Mouse (Mus musculus) thymus, postnatal 10 days (tissue): ENCODE data around the gene Cela3b.

ENCODE experiments used
- DNase-seq, 2 experiments: peaks; one replicate each; pipeline ENCODE4 v3.0.0; 2021; ENCODE audit warnings: low spot score in 2 of 2

Cela3b gene

DNA sequence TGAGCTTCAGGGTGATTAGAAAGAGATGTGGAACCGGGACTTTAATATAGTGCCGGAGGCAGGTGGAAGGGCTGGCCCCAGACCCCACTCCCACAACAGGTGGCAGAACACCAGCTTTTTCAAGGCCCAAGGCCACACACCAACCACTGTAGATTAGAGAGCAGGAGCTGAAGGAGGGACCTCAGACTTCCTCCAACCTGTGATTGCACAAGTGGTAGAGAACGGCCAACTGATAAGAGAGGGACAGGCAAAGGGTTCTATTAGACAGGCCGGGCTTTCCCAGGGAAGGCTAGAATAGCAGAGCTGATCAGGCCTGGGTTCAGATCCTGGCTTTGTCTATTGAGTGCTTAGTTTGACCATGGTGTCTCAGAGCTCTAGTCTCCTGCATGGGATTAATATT is at the start of gene Cela3b:
Gene Cela3b (minus strand): TSS at position 39 of the 400 bp plus-strand sequence.
- no peak for DNase-seq

DNA sequence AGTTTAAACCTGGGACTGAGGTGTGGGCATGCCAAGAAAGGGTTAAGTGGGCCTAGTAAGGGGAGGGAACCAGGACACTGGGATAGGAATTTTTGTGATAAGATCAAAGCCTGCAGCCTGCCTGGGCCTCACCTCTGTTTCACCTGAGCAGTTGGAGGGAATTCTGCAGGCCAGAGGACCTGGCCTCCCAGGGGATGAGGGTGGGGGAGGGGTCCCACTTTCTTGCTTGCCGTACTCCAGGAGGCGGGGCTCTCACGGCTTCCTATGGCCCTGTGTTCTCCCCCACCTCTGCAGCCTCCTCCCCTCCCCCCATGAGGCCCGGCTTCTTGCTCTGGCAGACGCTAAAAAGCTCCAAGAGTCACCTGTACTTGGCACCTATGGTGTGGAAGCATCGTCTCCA is 49.4 kb upstream of the Cela3b start:
- DNase-seq = no peak

DNA sequence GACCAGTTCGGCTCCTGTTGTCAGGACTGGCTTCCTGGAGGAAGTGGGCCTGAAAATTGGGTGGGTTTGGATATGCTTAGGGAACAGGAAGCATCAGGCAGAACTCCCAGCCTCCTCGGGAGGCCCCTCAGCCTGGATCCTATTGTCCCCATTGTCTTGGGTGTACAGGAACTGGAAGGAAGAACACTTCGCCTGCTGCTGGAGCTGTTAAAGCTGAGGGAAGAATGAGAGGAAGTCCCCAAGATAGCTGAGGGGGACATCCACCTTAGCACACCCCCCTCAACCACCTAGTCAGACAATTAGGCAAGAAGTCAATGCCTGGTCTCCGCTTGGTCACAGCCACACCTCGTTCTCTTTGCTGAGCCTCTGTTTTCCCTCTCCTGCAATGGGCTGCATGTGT is 48.0 kb upstream of the Cela3b start:
- DNase-seq = no peak

DNA sequence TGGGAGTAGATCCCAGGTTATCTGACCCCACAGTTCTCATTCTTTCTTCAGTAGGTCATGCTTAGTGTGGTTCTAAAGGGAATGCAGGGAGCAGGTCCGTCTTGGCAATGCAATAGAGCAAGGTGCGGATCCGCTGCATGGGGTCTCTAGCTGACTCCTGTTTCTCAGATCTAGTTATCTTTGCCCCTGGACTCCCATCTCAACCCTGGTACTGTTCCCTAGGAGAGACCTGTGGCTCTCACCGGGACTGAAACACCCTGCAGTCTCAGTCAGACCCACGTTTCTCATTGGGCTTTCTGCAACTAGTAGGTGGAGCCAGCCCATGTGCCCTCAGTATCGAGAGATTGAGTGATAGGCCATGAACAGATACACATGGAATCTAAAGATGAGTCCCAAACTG is 47.3 kb upstream of the Cela3b start:
- no peak for DNase-seq

DNA sequence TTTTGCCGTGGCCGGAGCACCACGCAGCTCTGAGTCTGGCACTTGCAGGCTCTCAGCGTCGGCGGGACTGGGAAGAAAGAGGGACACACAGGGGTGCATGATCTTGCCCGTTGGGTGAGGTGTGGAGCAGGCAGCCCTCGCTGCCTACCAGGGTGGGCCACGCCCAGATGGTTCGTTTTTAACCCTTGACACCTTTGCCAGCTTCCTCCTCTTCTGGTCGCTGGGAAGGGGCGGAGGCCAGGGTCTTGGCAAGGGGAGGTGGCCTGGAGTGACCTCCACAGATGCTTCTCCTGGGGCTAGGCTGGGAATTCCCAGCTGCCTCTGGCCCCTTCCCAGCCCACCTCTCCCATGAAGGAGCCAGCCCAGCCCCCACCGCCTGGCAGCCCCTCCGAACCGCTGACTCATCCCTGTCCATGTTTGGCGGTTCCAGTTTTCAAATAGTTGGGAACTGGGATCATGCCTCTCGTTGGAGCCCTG is 46.5 kb upstream of the Cela3b start:
- DNase-seq = no peak

DNA sequence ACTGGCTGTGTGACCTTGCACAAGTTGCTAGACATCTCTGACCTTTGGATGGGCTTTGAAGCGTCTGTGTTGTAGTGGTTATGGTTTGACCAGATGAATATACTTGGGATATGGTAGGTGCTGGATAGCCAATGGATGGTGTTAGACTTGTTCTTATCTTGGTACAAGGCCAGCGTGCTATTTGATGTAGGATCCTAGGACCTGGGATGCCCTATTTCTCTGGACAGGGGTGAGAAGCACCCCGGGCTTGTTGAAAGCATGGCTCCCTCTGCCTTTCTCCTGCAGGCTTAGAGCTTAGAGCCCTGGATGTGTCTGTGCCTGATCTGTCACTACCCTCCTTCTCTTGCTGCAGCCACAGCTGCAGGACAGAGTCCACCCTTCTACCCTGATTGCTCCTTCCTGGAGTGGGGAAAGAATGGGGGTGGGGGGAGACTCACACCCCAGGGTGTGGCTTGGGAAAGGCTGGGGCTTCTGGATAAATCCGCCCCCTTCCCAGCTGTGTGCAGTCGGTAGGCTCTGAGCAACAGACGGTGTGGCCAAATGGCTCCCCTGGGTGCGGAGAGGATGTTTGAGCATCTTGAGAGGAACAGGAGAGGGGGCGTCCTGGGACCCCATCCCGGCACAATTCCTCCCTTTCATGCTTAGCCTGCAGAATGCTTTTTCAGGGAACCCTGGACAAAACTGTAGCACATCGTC is 45.9 kb upstream of the Cela3b start:
- no peak for DNase-seq

DNA sequence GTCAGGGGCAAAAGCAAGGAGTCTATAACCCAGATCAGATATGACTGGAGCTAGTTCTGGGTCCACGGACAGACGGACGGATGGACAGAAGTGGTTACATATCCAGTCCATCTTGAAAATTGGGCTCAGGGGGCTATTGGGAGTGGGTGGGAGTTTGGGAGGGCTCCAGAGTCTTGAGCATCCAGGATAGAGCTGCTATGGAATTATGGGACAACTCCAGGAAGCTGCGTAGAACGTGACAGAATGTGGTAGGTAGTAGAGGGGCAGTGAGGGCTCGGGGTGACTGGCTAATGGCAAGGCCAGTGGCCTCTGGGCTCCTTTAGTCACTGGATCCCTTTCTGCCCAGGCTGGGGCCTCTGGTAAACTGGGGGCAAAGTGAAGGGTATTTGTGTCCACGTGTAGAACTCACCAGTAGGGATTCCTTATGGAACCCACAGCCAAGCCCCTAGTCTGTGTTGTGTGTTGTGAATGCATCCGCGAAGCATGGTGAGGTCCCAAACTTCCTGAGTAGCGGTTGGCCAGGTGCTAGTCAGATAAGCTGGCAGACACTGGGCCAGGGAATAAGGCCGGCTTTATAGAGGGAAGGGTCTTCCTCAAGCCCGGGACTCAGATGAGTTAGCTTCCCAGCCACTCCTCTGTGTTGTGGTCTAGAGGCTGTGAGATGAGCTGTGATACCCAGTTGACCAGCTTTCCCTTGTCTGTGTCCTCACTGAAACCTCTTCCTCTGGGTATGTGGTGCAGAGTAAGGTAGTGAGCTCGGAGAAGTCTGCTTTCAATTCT is 45.1 kb upstream of the Cela3b start:
- no peak for DNase-seq

DNA sequence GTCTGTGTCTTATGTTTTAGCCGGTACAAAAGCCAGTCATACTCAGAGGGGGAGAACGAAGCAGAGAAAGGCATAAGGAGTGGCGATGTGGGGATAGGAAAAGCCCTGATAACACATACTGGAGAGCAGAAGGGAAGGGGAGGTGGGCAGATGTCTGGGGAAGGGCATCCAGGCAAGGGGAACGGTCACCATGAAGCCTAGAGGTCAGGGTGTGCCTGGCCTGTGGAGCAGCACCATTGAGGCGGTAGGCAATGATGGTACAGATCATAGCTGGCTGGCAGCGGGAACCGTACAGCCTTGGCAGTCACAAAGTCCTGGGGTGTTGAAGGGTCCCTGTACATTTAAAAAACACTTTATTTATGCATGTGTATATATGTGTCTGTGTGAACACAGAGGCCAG is 44.4 kb upstream of the Cela3b start:
- no peak for DNase-seq

DNA sequence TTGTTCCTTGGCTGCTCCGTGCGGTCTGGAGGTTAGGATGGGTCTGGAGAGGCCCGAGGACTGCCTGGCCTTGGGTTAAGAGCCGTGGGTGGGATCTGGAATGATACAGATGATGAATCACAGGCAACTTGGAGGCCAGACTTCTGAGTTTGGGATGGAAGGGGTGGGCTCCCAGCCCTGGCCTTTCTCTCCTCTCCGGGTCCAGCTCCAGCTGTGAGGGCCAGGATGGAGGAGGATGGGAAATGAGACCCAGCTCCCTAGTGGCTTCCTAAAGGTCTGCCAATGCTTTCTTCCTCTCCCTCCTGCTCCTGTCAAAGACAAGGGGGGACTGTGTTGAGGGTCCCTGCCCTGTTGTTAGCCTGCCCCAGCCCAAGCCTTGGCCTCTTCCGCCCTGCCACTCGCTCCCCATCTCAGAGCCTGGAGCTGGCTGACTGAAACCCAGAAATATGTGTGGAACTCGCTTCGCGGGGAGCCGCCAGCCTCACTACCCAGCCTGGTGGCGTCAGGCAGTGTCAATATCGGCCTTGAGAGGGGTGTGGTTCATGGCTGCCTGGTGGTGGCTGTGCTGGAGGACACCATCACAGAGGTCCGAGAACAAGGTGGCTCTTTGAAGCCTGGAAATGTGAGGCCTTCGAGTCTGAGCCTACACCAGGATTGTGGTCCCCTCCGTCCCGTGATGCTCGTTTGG is 43.5 kb upstream of the Cela3b start:
- DNase-seq = no peak

DNA sequence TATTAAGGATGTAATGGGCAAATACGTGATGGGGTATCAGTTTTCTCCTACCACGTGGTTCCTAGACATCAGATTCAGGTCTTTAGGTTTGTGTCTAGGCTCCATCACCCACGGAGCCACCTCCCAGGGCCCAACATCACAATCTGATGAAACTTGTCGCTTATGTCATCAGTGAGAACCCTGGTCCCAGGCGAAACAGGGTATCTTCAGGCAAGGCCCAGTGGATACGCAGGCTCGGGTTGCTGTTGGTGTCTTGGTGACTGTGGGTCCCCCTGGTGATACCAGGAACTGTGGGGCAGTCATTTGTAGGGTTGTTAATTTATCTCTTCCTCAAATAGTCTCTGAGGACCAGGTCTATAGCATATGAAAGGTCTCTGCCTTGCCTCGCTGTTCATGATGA is 42.9 kb upstream of the Cela3b start:
- no peak for DNase-seq

DNA sequence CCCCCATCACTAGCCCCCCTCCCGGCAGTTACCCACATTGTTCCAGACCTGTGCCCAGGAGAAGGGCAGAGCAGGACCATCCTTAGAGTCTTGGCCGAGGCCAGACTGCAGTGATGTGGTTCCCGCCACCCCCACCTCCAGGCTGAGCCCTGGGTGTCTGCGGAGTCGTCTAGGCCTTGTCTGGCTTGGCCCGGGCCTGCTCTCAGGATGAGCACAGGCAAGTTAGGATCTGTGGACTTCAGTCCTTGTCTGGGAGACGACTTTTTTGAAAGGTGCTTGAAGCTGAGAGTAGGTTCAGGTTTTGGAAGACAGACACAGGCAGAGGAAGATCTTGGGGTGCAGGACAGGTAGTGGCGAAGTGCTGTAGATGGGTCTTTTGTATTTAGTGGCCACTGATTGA is 41.0 kb upstream of the Cela3b start:
- DNase-seq = no peak

DNA sequence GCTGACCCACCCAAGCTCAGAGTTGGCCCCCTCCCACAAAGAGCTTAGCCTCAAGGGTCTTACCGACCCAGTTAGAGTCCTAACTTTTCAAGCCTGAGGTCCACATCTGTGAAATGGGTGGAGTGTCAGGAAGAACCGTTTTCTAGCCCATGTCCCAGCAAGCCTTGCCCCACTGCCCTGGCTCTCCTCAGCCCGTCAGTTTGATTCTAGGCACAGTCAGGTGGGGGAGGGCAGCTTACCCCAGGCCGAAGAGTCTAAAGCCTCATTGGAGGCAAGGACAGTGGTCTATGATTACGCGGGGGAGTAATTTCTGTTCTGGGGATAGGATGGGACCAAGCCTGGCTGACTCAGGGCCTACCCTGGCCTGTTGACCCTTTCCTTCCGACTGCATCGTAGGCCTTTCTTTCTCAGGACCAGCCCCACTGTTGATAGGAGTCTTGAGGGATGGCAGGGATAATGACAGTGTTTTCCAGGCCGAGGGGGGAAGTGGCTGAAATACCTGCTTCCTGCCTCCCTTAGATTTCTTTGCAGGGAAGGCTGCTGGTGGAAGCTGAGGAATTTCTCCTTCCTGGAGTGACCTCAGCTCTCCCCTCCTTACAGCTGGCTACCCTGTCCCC is 40.5 kb upstream of the Cela3b start:
- no peak for DNase-seq

DNA sequence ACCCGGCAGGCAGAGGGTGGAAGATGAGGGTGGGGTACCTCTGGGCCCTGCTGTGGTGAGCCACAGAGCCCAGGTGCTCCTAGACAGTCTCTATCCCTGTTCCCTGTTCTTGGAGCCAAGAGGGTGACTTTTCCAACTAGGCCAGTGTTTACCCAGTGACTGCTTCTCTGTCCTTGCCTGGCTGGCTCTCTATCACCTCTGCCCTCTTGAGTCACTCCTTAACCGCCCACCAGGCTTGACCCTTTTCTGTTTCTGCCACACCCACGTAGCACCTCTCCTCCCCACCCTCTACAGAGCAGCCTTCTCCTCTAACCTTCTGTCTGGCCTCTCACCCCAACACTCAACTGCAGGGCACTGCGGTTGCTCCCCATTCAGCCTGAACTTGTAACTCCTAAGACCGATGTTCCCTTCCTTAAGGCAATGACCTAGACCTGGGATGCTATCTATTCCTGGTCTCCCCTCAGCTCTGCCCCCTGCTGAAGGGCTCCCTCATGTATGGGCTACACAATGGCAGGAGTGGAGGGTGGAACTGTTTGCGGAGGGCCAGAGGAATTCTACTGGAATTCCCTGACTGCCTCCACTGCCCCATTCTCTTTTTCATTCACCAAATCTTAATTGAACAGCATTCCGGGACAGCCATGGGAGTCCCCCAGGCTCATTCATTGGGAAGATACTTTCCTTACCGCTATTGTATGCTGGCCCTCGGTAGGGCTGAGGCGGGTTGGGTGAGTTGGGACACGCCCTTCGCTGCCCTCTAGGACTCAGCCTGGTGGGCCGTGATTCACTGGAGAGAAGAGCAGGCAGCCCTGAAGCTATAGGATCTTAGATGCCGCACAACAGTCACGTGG is 39.7 kb upstream of the Cela3b start:
- no peak for DNase-seq

DNA sequence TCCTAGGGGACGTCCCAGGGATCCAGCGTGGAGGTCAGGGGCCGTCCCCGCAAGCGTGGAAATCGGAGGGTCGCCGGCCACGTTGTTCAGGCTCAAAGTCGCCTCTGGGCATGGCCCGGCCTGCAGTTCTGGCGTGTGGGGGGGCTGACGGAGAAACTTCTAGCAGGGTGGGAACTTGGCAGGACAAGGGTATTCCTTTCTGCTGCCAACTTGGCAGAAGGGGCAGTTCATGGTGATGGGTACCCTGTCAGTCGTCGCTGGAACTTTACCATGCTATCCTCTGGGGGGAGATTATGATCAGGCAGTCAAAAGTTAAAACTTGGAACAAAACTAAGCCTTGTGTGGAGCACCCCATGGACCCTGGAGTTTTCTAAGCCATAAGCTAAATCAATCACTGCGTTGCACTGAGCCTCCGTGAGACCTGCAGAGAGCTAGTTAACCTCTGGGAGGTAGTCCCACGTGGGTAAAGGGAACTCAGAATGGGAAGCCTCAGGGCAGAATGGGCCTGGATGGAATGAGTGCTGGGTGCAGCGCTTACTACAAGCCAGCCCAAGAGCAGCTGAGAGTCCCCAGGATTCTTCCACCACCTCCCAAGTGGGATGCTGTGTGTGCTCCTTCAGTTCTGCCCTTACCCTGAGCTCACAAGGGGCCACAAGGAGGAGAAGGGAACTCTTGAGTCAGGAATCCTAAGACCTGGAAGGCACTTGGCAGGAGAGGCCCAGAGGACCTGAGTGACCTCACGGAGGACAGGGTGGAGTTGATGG is 38.9 kb upstream of the Cela3b start:
- DNase-seq = no peak

DNA sequence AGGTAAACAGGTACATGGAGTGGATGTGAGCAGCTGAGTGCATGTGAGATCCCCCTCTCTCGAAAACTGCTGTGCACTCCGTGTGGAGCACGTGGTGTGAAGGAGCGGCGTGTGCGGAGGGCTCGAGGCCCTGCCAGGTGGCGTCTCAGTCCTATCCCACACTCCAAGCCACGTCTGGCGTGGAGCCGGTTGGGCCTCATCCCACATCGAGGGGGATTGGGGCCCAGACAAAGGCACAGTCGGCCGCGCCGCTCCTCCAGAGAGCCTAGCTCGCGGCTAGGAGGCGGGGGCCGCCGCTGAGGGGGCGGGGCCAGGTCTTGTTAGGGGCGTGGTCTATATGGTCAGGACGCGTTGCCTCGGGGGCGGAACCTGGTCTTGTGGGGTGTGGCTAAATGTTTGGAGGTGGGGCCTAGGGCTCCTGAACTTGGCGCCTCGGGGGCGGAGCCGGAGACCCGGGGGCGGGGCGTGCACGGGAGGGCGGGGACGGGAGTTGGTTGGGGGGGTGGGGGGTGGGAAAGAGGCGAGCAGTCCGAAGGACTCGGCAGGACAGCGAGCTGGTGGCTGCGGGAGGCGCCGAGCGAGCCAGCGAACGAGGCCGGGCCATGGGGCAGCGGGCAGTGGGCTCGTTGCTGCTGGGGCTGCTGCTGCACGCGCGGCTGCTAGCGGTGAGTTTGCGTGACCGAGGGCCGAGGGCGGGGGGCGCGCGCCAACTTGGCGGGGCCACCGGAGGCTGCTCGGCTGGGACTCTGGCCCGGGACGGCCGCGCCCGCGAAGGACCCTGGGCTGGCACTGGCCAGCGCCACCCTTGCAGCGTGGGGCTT is 38.1 kb upstream of the Cela3b start, which contains the start of gene Hspg2:
Gene Hspg2 (plus strand): TSS at position 510 of the 821 bp plus-strand sequence.
- peak; percentile 85 to 93 for DNase-seq

DNA sequence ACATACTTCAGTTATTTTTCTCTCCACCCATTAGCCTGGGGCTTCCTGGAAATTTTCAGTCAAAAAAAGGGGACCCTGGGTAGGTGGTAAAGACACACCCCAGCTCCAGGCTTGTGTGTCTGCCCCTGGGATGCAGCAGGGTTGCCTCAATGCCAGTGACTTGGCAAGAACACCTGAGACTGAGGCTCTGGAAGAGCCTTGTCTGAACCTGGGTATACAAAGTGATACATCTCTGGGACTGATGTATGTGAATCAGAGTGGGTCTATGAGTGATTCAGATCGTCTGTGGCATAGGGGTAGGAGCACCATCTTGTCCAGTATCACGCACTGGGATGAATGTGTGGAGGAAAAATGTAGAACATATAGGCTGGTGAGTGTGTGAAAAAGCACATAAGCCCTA is 37.2 kb upstream of the Cela3b start:
- DNase-seq = no peak

DNA sequence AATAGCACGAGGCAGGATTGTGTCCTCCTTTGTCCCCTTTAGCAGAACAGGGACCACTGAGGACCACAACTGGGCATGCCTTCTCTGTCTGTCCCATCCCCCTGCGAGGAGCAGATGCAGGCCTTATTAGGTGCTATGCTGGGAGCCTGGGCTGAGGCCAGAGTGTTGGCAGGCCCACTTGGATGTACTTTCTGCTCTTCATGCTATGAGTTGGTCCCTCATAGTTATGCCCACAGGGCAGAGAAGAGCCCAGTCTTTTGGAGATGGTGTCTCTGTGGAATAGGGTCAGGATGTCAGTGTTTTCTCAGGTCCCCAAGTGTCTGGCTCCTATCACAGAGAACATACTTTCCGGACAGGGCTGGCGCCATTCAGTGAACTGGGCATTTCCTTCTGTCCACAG is 36.7 kb upstream of the Cela3b start:
- no peak for DNase-seq

DNA sequence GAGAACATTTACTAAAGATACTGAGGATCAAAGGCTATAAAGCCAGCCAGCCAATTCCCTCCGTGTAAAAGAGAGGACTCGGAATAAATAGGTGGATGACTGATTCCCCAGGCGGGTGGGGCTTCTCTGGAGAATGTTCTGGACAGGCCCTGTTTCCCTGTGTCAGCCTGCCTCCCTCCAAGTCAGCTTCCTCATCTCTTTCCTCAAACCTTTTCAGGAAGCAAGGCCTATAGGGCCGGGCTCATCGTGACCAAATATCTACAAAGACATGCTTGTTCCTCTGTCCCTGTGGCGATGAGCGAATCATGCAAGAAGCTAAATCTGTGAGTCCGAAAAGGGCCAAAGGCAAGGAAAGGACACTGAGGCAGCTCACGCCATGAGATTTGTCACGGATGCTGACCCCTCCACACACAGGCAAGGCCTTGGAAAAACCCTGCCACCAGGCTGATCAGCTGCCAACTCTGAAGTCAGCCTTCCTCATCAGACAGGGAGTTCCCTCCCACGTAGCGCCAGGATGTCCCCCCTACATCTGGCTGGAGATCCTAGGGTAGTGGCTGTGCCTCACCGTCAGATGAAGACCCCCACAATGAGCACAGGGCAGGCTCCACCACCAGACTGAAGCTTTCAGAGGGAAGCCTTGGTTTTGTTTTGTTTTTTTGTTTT is 34.9 kb upstream of the Cela3b start:
- no peak for DNase-seq
